Mouse (Mus musculus): ENCODE data around the gene Cep295.

DNA sequence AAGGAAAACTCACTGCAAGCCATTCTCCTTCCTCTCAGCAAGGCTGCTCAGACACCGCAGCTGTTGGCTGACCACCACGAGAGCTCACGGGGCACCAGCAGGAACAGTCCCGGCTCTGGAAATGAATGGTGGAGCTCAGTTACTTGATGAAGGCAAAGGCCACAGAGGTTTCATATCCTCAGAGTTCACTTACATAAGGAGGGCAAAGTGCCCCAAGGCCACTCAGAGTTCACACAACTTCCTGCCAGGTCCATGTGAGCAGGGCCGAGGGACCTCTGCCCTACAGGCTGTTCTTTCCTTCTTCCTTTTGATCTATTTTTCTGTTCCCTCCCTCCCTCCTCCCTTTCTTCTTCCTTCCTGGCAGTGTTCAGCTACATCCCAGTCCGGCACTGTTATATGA lies 56.2 kb downstream of the Cep295 start:
- TF ChIP-seq POLR2A (IDR thresholded peaks at IDR 0.05; ENCODE audit: extremely low read depth, insufficient read depth, low read length) = no peak
- no peak for TF ChIP-seq CTCF (IDR thresholded peaks at IDR 0.05; ENCODE audit: extremely low read depth, insufficient read depth, low read length)

Data from cortical plate, adult 2 months (tissue).